Mouse (Mus musculus): ENCODE data around the gene Dync2li1. TPM values are rescaled to one million over a fixed set of nuclear protein-coding genes. Genes with fewer than 3 reads are reported as not detected.

Dync2li1 gene
- polyA plus RNA-seq, 1 experiment from 2014 or later = 39.9 TPM

- ATAC-seq (ENCODE audit: insufficient number of reproducible peaks, insufficient read depth, low FRiP score, low read depth) = no peak
- Histone ChIP-seq H3K9ac (replicated peaks; ENCODE audit: low read depth, low read length) (no peak overlapping the region), H3K27me3 (ENCODE audit: control insufficient read depth, insufficient read depth, low read length) (no peaks in the 10 kb centered on the region), H3K36me3 (ENCODE audit: control insufficient read depth, insufficient read depth, low read length) (no peaks in the 10 kb centered on the region; the same call in 1 of the 2 replicates), H3K9me3 (ENCODE audit: control insufficient read depth, low read depth, low read length) (no peaks in the 10 kb centered on the region), H3K4me2 (replicated peaks; ENCODE audit: low read depth, low read length) (no peak overlapping the region), H3K4me3 (ENCODE audit: low read depth, low read length) (no peak overlapping the region), H3K4me1 (ENCODE audit: control insufficient read depth, insufficient read depth, low read length) (peaks cover 8% of the 10 kb centered on the region; the same call in 1 of the 2 replicates), H3K27ac (ENCODE audit: low read length) (no peak overlapping the region)
- 85% methylated on average over 9 of the region's 9 CpGs for WGBS
Observed at GRCm38 (mm10) chr17:84653544-84653943, 27.2 kb downstream of the Dync2li1 start.

- no peaks in the 10 kb centered on the region; the same call in 1 of the 2 replicates for H3K36me3 ChIP-seq (ENCODE audit: control insufficient read depth, insufficient read depth, low read length)
- H3K27me3 ChIP-seq (ENCODE audit: control insufficient read depth, insufficient read depth, low read length) = no peaks in the 10 kb centered on the region
- WGBS = 61% methylated on average over 5 of the region's 5 CpGs
- no peak overlapping the region for H3K9ac ChIP-seq (replicated peaks; ENCODE audit: low read depth, low read length)
- peaks cover 8% of the 10 kb centered on the region; the same call in 1 of the 2 replicates for H3K4me1 ChIP-seq (ENCODE audit: control insufficient read depth, insufficient read depth, low read length)
- no peak for ATAC-seq (ENCODE audit: insufficient number of reproducible peaks, insufficient read depth, low FRiP score, low read depth)
- no peaks in the 10 kb centered on the region for H3K9me3 ChIP-seq (ENCODE audit: control insufficient read depth, low read depth, low read length)
- no peak overlapping the region for H3K4me3 ChIP-seq (ENCODE audit: low read depth, low read length)
- no peak overlapping the region for H3K27ac ChIP-seq (ENCODE audit: low read length)
- no peak overlapping the region for H3K4me2 ChIP-seq (replicated peaks; ENCODE audit: low read depth, low read length)
Observed at GRCm38 (mm10) chr17:84656205-84656604, 29.9 kb downstream of the Dync2li1 start.

DNA sequence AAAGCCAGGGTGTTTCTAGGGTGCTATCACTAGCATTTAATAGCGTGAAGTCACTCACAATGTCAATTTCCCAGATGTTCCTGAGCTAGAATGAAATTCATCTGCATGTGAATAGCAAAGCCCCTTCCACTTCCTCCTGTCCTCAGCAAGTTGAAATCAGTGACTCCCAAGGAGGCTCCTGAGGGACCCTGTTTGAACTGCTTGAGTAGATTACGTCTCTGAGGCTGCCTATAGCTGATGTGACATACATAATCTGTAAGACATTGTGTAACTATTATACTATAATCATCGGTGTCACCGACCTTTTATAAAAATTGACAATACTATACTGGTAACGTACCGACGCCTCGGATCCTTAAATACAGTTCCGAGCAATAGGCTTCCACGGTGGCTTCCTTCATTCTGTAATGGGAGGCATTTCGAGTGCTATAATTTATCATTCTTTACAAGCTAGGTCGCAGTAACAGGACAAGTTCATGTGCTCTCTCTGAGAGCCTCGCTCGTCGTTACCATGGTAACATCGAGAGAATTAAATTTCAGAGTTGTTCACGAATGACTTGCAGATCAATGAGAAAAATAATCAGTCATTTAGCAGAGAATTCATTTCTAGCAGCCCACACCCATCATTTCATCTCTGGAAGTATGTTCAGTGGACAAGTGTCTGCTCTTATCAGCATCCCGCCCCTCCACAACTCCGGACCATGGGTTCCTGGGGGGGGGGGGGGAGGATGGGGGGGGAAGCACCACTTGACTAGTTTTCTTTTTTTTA, 30.5 kb downstream of the Dync2li1 start:
- Histone ChIP-seq H3K27me3 (ENCODE audit: control insufficient read depth, insufficient read depth, low read length) (no peaks in the 10 kb centered on the region), H3K9me3 (ENCODE audit: control insufficient read depth, low read depth, low read length) (no peaks in the 10 kb centered on the region), H3K4me1 (ENCODE audit: control insufficient read depth, insufficient read depth, low read length) (peaks cover 8% of the 10 kb centered on the region; the same call in 1 of the 2 replicates), H3K27ac (ENCODE audit: low read length) (no peak overlapping the region), H3K9ac (replicated peaks; ENCODE audit: low read depth, low read length) (no peak overlapping the region), H3K4me3 (ENCODE audit: low read depth, low read length) (no peak overlapping the region), H3K36me3 (ENCODE audit: control insufficient read depth, insufficient read depth, low read length) (no peaks in the 10 kb centered on the region; the same call in 1 of the 2 replicates), H3K4me2 (replicated peaks; ENCODE audit: low read depth, low read length) (no peak overlapping the region)
- WGBS = 42% methylated on average over 19 of the region's 19 CpGs
- no peak for ATAC-seq (ENCODE audit: insufficient number of reproducible peaks, insufficient read depth, low FRiP score, low read depth)

- no peak overlapping the region for H3K4me2 ChIP-seq (replicated peaks; ENCODE audit: low read depth, low read length)
- no peaks in the 10 kb centered on the region for H3K9me3 ChIP-seq (ENCODE audit: control insufficient read depth, low read depth, low read length)
- H3K27me3 ChIP-seq (ENCODE audit: control insufficient read depth, insufficient read depth, low read length) = no peaks in the 10 kb centered on the region
- H3K27ac ChIP-seq (ENCODE audit: low read length) = no peak overlapping the region
- H3K4me3 ChIP-seq (ENCODE audit: low read depth, low read length) = no peak overlapping the region
- H3K9ac ChIP-seq (replicated peaks; ENCODE audit: low read depth, low read length) = no peak overlapping the region
- peaks cover 8% of the 10 kb centered on the region; the same call in 1 of the 2 replicates for H3K4me1 ChIP-seq (ENCODE audit: control insufficient read depth, insufficient read depth, low read length)
- H3K36me3 ChIP-seq (ENCODE audit: control insufficient read depth, insufficient read depth, low read length) = no peaks in the 10 kb centered on the region; the same call in 1 of the 2 replicates
- no peak for ATAC-seq (ENCODE audit: insufficient number of reproducible peaks, insufficient read depth, low FRiP score, low read depth)
- WGBS = 42% methylated on average over 3 of the region's 3 CpGs
Observed at GRCm38 (mm10) chr17:84657422-84657732, 31.1 kb downstream of the Dync2li1 start.

GRCm38 (mm10) chr17:84657782-84658181, 31.5 kb downstream of the Dync2li1 start:
- H3K9ac ChIP-seq (replicated peaks; ENCODE audit: low read depth, low read length) = no peak overlapping the region
- WGBS = 42% methylated on average over 7 of the region's 7 CpGs

DNA sequence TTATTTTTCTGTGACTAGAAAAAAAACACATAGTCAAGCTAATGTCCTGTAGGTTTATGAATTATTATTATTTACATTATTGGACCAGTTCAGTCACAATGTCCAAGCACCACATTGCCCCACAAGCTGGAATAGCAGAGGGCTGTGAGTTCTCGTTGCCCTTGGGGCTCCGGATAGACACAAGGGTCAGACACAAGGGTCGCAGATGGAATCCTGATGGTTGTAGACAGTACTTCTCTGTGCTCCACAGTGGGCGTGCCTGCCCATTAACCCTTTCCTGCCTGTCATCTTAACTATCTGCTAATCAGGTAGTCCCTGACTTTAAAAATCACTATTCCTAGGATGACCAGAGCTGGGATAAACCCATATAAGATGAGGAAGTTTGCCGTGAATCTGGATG, 31.9 kb downstream of the Dync2li1 start:
- Histone ChIP-seq H3K4me1 (ENCODE audit: control insufficient read depth, insufficient read depth, low read length) (peaks cover 8% of the 10 kb centered on the region; the same call in 1 of the 2 replicates), H3K4me3 (ENCODE audit: low read depth, low read length) (no peak overlapping the region), H3K9me3 (ENCODE audit: control insufficient read depth, low read depth, low read length) (no peaks in the 10 kb centered on the region), H3K9ac (replicated peaks; ENCODE audit: low read depth, low read length) (no peak overlapping the region), H3K27me3 (ENCODE audit: control insufficient read depth, insufficient read depth, low read length) (no peaks in the 10 kb centered on the region), H3K36me3 (ENCODE audit: control insufficient read depth, insufficient read depth, low read length) (no peaks in the 10 kb centered on the region), H3K4me2 (replicated peaks; ENCODE audit: low read depth, low read length) (no peak overlapping the region), H3K27ac (ENCODE audit: low read length) (no peak overlapping the region)
- no peak for ATAC-seq (ENCODE audit: insufficient number of reproducible peaks, insufficient read depth, low FRiP score, low read depth)
- 31% methylated on average over 5 of the region's 5 CpGs for whole genome bisulfite sequencing

More at GRCm38 (mm10) chr17:84657782-84658181, 31.5 kb downstream of the Dync2li1 start:
- no peaks in the 10 kb centered on the region for H3K9me3 ChIP-seq (ENCODE audit: control insufficient read depth, low read depth, low read length)
- H3K27ac ChIP-seq (ENCODE audit: low read length) = no peak overlapping the region
- no peaks in the 10 kb centered on the region for H3K27me3 ChIP-seq (ENCODE audit: control insufficient read depth, insufficient read depth, low read length)
- ATAC-seq (ENCODE audit: insufficient number of reproducible peaks, insufficient read depth, low FRiP score, low read depth) = no peak; the same call in 1 of the 2 replicates
- no peak overlapping the region for H3K4me2 ChIP-seq (replicated peaks; ENCODE audit: low read depth, low read length)
- no peaks in the 10 kb centered on the region for H3K36me3 ChIP-seq (ENCODE audit: control insufficient read depth, insufficient read depth, low read length)
- H3K4me3 ChIP-seq (ENCODE audit: low read depth, low read length) = no peak overlapping the region
- peaks cover 8% of the 10 kb centered on the region; the same call in 1 of the 2 replicates for H3K4me1 ChIP-seq (ENCODE audit: control insufficient read depth, insufficient read depth, low read length)

DNA sequence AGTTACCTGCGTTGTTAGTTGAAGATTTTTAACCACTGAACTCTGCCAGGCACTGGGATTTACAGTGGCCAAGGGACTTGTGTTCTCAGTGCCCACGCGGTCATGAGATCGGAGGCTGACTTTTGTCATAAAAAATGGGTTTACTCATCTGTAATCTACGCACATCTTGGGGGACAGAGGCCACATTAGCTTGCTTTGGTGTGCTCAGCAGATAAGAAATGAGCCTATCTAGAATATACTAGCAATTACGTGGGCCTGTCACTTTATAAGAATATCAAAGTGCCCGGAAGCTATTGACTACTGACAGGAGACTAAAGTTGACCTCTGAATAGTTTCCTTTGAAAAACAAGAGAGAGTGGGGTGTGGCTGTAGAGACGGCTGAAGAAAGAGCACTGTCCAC, 32.7 kb downstream of the Dync2li1 start:
- ATAC-seq (ENCODE audit: insufficient number of reproducible peaks, insufficient read depth, low FRiP score, low read depth) = no peak

GRCm38 (mm10) chr17:84665053-84665452, 38.8 kb downstream of the Dync2li1 start:
- 32% methylated on average over 10 of the region's 10 CpGs for WGBS
- Histone ChIP-seq H3K4me1 (ENCODE audit: control insufficient read depth, insufficient read depth, low read length) (peaks cover 5% of the 10 kb centered on the region; the same call in 1 of the 2 replicates), H3K36me3 (ENCODE audit: control insufficient read depth, insufficient read depth, low read length) (no peaks in the 10 kb centered on the region), H3K9me3 (ENCODE audit: control insufficient read depth, low read depth, low read length) (no peaks in the 10 kb centered on the region), H3K4me3 (ENCODE audit: low read depth, low read length) (no peak overlapping the region), H3K4me2 (replicated peaks; ENCODE audit: low read depth, low read length) (no peak overlapping the region), H3K9ac (replicated peaks; ENCODE audit: low read depth, low read length) (no peak overlapping the region), H3K27ac (ENCODE audit: low read length) (no peak overlapping the region), H3K27me3 (ENCODE audit: control insufficient read depth, insufficient read depth, low read length) (no peaks in the 10 kb centered on the region)
- no peak for ATAC-seq (ENCODE audit: insufficient number of reproducible peaks, insufficient read depth, low FRiP score, low read depth)

More for the DNA sequence above, 32.7 kb downstream of the Dync2li1 start:
- no peaks in the 10 kb centered on the region for H3K36me3 ChIP-seq (ENCODE audit: control insufficient read depth, insufficient read depth, low read length)
- no peak overlapping the region for H3K9ac ChIP-seq (replicated peaks; ENCODE audit: low read depth, low read length)
- no peaks in the 10 kb centered on the region for H3K9me3 ChIP-seq (ENCODE audit: control insufficient read depth, low read depth, low read length)
- no peak overlapping the region for H3K4me3 ChIP-seq (ENCODE audit: low read depth, low read length)
- H3K4me1 ChIP-seq (ENCODE audit: control insufficient read depth, insufficient read depth, low read length) = peaks cover 8% of the 10 kb centered on the region; the same call in 1 of the 2 replicates
- no peak overlapping the region for H3K4me2 ChIP-seq (replicated peaks; ENCODE audit: low read depth, low read length)
- H3K27ac ChIP-seq (ENCODE audit: low read length) = no peak overlapping the region
- no peaks in the 10 kb centered on the region for H3K27me3 ChIP-seq (ENCODE audit: control insufficient read depth, insufficient read depth, low read length)
- 64% methylated on average over 8 of the region's 8 CpGs for WGBS

All from stomach, embryonic 14.5 days (tissue).